Mouse (Mus musculus): ENCODE measurements at regions not wholly inside any gene's neighbourhood (a gene's known extent, or its start where the extent isn't known, plus 50 kb on each side); places are given as distances from the start of the nearest gene placed in this dataset.

DNA sequence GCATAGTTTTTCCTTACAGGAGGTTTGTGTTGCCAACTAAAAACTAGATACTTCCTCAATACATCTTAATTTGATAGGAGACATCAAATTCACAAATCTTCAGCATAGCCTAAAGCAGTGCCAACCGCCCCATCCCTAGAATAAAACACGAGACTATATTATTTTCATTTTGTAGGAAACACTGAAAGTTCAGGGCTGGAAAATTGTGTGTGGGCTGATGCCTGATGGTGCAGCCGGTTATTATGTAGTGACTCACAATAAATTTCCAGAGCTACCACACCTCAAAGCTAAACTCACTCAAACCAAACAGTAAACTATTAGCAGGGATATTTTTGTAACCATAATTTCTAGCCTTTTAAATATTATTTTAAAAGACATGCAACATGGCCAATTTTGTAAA lies 105.2 kb downstream of the Akap11 start:
- no peak for TF ChIP-seq POLR2A (IDR thresholded peaks at IDR 0.05; ENCODE audit: extremely low read depth, insufficient read depth, low read length)
- no peak for TF ChIP-seq CTCF (IDR thresholded peaks at IDR 0.05; ENCODE audit: low read depth, low read length)

All from liver, adult 2 months (tissue).